Mouse (Mus musculus) frontal cortex, adult 2 months (tissue): Measurements from ENCODE around the gene Ifnar1. TPM values are rescaled to one million over a fixed set of nuclear protein-coding genes. Genes with fewer than 3 reads are reported as not detected.
A peak's percentile ranks its signal among the peaks of the same experiment; 100 is the strongest.

Experiments
- DNase-seq, 2 experiments: peaks; one replicate each; pipeline ENCODE4 v3.0.0; 2022; ENCODE audit warnings: low spot score in 1 of 2; ENCODE audit errors: extremely low spot score in 1 of 2
- polyA plus RNA-seq: library from polyadenylated mRNA; depleted of rRNA; stranded (reverse); fragments of >200 nt; gene quantifications from 2 replicates; pipeline ENCODE4 v1.2.3, GENCODE M21; 2012

The Ifnar1 gene
- polyA plus RNA-seq, 1 experiment, result 37.8 TPM

- no peak for DNase-seq
These were observed 25.1 kb upstream of the Ifnar1 start for GRCm38 (mm10) chr16:91459841-91460370.

DNA sequence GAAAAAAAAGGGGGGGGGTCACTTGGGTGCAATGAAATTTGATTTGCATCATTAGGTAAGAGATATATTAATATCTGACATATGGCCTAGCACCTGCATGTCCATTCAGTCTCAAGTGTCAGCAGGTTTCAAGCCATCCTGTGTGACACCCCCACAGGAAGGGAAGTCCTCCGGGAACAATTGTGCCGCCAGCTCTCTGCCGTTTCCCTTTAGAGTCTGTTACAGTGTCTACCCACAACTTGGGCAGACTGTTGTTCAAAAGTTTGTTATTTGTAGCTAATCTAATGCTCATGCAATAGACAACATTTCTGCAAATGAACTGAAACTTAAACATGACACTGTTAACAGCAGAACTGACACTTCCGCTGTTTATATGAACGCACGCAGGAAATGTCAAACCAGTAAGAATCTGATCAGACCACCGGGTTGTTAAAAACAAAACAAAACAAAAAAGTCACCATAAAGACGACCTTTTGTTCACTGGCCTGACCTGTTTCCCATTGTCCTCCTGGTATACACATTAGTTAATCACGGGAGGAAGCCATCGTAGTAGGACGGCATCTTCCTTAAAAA lies 23.9 kb upstream of the Ifnar1 start:
- DNase-seq, result no peak

DNA sequence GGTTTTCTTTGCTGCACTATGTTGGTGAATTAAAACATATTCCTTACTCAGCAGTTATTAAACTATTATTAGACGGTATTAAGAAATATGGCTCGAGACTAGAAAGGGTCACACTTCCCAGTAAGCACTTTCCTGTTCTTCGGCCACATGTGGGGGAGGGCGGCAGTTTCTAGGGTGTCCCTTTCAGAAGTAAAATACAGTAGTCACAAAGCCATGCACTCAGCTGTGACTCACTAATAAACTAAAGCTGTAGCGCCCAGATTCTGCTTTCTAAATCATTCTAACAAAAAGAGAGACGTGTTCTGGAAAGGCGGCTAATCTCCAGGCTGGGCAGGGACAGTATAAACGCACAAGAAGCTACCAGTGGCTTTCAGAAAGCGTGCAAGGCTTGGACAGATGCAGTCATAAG lies 23.3 kb upstream of the Ifnar1 start:
- DNase-seq, result no peak

DNA sequence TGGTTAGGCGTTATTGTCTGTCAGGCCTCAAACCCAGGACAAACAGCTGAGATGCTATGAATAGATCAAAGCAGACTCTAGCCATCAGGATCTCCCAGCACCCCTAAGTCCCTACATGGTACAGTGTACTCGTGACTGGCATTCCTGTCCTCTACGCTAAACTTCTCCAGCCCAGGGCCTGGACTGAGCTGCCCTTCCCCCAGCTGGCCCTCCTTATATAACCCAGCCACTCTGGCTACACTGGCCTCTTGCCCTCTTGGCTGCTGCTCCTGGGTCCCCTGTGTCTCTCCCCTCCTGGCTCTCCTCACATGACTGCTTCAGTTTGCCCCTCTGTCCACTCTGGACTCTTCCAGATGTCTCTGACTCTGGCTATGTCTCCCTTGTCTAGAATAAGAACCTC lies 22.4 kb upstream of the Ifnar1 start:
- no peak for DNase-seq

DNA sequence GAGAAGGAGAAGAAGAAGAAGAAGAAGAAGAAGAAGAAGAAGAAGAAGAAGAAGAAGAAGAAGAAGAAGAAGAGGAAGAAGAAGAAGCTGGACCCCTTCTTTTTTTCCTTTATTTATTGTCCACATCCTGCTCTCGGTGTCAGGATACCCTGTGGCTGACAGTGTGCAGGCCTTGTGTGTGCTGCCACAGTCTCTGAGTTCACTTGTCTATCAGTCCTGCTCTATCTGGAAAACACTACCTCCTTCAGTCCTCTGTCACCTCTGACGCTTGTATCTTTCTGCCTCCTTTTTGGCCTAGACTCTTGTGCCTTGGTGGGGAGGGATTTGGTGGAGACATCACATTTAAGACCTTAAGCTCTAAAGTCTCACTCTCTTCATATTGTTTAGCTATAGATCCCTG lies 21.6 kb upstream of the Ifnar1 start:
- no peak for DNase-seq

DNA sequence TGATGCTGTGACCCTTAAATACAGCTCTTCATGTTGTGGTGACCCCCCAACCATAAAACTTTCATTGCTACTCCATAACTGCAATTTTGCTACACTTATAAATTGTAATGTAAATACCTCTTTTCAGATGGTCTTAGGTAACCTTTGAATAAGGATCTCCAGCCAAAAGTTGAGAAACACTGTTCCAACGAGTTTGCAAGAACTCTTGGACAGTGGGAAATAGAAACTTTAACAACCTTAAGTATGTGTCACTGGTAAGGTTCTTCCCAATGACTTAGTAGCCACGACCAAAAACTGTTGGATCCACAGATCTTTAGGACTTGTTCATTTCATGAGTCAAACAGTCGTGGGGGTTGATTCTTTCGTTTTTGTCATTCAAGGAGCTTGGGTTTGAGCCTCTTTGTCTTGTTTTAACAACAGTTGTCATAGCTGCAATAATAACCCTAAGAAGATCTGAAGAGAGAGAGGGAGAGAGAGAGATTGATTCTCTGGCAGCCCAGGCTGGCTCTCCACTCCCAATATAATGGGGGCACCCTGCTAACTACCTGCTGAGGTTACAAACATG lies 21.1 kb upstream of the Ifnar1 start:
- DNase-seq, result no peak

DNA sequence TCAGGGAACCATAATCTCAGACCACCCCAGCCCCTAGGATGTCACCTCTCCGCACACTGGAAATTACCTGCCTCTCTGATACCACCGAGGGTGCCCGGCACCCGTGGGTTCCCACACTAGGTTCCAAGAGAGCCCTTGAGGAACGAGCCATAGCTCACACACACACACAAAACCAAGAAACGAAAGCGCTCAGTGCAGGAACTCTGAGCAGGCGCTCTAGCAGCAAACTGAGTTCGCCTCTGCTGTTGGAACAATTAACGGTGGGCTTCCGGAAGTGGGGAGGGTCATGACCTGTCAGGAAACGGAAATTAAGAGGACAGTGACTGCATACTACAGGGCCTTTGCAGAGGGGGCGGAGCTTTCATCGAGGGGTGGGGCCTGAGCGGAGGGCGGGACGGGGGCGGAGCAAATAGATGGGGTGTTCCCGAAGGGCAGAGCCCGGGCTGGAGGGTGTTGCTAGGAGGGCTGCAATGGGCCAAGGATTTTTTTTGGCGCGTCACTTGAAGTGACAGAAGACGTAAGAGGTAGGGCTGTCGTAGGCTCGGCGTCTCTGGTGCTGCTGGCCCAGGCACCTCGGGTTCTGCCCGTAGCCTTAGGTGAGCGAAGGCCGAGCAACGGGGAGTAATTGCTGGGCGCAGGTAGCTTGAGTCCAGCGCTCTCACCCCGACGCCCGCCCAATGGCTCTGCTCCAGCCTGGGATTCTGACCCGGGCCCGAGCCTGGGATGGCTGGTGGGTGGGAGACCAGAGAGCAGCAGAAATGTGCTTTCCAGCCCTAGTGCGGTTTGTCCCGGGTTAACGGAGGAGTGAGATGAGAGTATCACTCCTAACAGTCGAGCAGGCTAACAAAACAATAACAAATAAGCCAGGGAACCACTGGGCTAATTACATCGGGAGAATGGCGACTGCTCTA lies 20.2 kb upstream of the Ifnar1 start:
- peak; percentile 75 to 84 for DNase-seq

- DNase-seq, result no peak
These were observed 19.4 kb upstream of the Ifnar1 start for GRCm38 (mm10) chr16:91465505-91466240.

- no peak for DNase-seq
These were observed 18.5 kb upstream of the Ifnar1 start for GRCm38 (mm10) chr16:91466566-91466965.

DNA sequence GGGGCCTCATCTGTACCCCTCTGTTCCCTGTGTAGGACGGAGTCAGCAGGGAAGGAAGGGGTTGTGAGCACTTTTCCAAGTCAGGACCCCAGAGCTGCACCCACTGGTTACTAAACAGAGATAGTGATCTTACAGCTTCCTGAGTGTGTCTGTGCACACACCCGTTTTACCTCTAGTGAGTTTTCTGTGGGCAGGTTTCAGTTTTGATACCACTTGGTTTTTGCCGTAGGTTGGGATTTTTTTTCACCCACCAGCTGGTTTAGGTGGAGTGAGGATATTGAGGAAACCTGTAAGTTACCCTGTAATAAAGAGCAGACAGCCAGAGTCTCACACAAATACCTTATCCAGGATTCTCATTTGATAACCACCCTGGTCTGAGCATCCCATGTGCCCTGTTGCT lies 14.6 kb upstream of the Ifnar1 start:
- DNase-seq, result no peak

DNA sequence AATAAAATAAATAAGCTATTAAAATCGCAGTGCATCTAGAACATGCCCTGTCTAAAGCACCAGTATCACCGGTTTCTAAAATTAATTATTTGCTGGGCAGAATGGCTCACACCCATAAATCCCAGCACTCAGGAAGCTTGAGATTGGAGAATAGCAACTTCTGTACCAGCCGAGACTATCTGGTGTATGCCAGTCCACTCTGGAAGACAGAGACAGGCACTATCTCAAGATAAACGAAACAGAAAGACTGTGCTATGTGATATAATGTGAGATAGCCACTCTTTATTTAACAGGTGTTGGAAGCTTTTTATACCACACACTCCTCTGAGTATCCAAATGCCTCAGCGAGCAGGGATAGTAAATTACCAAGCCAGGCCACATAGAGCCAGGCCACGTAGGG lies 13.6 kb upstream of the Ifnar1 start:
- no peak for DNase-seq

GRCm38 (mm10) chr16:91475753-91476152 lies 9.3 kb upstream of the Ifnar1 start:
- DNase-seq, result no peak

GRCm38 (mm10) chr16:91478067-91478466 lies 7.0 kb upstream of the Ifnar1 start:
- DNase-seq, result no peak

DNA sequence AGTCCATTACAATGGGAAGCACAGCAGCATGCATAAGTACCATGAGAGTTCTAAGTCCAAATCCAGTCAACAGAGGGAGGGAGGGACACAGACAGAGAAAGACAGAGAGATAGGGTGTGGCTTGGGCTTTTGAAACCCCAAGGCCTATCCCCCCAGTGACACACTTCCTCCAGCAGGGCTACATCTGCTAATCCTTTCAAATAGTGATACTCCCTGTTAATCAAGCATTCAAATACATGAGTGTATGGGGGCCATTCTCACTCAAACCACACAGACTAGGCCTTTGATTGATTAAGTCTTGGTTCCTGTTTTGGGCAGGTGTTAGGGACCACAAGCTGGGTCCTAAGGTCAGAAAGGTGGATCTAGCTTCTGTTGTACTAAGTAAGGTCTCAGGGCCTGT lies 4.5 kb upstream of the Ifnar1 start:
- no peak for DNase-seq

GRCm38 (mm10) chr16:91484387-91484786 lies 651 bp upstream of the Ifnar1 start:
- DNase-seq, result no peak

DNA sequence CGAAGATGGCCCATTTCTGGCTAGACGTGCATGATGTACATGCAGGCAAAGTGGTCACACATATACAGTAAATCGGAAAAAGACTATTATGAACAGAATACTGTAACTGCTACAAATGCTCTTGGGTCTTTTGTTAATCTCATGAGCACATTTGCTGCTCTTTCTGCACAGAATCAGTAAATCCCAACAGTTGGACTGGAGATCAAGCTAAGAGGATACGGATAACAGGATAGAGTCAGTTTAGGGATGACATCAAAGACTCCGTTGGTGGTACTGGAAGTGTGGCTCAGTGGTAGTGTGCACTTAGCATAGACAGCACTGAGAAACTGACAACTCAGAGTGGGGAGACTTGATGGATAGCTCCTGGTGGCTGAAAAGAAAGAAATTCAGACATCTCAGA lies 803 bp downstream of the Ifnar1 start:
- no peak for DNase-seq

DNA sequence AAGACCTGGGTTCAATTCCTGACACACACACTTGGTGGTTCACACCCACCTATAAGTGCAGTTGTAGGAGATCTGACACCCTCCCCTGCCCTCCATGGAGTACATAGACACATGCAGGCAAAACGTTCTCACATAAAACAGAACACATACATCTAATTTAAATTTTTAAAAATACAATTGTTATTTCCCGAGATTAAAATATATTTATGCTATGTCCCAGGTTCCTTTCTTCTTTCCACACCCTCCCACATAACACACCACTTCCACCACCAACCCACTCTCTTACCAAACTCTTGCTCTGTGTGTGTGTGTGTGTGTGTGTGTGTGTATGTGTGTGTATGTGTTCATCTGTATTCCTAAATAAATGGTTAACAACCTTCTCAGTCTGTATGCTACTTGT lies 3.0 kb downstream of the Ifnar1 start:
- DNase-seq, result no peak

DNA sequence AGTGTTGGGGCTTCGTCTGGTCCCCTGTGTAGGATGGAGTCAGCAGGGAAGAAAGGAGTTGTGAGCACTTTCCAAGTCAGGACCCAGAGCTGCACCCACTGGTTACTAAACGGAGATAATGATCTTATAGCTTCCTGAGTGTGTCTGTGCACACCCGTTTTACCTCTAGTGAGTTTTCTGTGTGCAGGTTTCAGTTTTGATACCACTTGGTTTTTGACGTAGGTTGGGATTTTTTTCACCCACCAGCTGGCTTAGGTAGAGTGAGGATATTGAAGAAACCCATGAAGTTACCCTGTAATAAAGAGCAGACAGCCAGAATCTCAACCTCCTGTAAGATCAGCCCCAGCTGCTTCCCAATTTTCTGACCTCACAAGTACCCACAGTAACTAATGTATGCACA lies 5.9 kb downstream of the Ifnar1 start:
- no peak for DNase-seq

- DNase-seq, result no peak
These were observed 6.4 kb downstream of the Ifnar1 start for GRCm38 (mm10) chr16:91491473-91491872.

DNA sequence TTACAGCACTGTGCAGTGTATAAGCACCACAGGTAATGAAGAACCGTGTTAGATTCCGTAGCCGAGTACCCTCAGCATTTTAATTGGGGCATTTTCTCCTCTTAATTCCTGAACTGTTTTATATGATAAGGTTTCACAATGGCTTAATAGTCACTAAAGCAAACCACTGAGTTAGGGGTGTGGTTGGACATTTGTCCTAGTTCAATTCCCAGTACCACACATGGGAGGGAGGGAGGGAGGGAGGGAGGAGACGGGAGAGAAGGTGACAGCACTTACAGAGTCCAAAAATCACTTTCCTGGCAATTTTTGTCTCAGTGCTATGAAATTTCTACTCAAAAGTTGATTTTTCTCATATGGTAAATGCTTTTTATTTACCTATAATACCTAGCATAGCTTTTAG lies 10.5 kb downstream of the Ifnar1 start:
- DNase-seq, result no peak

GRCm38 (mm10) chr16:91496206-91496605 lies 11.2 kb downstream of the Ifnar1 start:
- no peak for DNase-seq
